Mouse (Mus musculus): ENCODE measurements at regions not wholly inside any gene's neighbourhood (a gene's known extent, or its start where the extent isn't known, plus 50 kb on each side); places are given as distances from the start of the nearest gene placed in this dataset.
A peak's percentile ranks its signal among the peaks of the same experiment; 100 is the strongest.

DNA sequence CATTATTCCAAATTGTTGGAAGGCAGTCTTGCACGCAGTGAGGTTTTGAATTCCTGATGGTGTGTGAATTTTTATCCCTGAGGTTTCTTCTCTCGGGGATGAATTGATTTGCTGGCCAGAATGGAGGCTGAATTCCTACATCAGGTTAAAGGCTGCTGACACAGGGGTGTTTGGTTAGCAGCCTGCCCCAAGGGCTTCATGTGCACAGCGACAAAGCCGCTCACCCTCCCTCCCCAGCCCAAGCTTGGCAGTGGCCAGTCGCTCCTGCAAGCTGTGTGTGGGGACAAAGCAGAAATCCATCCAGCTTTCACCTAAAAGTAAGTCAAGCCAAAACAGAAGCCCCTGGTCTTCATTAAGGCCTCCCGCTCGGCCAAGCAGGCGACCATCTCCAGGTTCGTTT lies 151.4 kb upstream of the Eomes start:
- DNase-seq: no peak

DNA sequence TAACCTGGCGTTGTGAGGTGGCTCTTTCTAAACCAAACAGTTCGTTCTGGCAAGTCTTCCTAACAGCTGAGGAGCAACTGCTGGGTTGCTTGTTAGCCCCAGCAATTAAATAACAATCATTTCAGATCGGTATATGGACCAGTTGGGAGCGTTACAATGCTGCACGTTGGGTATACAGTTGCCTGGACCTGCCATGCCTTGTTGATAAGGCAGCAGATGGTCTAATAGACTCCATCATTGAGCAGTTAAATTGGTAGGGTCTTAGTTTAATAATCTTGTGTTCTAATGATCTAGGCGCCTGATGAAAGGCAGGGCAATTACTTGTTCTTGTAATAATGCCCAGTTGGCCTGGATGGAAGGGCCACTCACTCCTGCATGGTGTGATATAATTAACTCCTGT lies 150.1 kb upstream of the Eomes start:
- DNase-seq: no peak

DNA sequence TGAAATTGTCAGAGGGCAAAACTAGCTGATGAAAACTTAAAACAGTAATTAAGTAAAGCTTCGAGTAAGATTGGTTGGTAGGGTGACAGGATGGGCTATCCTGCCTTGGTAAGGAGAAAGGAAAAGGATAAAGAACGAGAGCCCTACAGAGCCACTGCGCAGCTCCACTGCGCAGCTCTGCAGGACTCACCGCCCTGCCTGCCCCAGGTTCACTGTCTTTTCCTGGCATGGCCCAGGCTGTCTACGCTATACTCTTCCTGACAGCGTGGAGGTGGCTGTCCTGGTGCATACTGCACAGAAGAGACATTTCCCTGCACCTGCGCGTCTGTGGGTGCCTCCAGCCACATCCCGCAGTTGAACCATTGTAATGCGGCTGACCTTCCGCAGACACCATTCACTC lies 136.6 kb upstream of the Eomes start:
- peak; percentile 26 to 54 for DNase-seq

DNA sequence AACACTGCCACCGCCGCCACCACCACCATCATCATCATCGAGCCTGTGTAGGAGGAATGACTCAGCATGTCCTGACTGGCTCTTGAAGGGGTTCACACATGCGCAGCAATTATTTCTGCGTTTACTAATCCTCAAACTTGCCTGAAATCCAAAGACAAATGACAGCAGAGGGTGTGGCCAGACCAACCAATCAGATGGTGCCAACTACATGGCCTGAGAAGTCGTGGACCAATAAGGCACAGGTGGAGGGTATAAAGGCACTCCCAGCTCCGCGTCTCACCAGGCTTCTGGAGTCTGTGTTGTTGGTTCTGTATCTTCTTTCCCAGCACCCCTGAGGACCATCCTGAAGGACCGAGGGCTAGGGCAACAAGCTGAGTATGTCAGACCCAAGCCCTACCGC lies 123.1 kb upstream of the Eomes start:
- DNase-seq: no peak

DNA sequence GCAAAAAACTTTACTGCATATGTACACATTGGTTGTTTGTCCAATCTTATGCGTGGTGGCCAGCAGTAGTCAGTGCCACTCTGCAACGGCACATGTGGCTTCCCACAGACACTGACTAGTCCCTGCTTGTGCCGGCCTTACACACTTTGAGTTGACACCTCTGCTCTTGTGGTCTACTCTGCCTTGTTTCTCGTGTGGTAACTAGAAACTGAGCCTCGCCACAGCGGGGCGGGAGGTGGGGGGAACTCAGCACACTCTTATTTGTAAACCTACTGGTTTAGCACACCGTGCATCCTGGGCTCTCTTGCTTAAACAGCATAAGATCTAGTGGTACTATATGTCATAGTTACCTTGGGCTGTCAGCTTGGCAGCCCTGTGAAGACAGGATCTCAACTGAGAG lies 120.6 kb upstream of the Eomes start:
- no peak for DNase-seq

DNA sequence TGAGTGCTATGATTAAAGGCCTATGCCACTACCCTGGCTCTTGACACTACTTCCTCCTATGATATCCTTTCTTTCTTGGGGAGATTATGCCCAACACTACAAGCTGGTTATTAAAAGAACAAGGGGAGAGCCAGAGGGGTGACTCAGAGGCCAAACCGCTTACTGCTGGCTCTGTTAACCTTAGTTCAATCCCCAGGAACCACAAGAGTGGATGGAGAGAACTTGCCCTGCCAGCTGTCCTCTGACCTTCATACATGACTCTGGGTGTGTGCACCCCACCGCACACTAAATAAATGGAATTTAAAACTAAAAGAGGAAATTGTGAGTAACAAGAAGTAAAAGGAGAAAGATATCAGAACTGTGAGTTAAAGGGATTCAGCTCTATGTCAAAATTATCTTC lies 114.1 kb upstream of the Eomes start:
- DNase-seq: no peak

DNA sequence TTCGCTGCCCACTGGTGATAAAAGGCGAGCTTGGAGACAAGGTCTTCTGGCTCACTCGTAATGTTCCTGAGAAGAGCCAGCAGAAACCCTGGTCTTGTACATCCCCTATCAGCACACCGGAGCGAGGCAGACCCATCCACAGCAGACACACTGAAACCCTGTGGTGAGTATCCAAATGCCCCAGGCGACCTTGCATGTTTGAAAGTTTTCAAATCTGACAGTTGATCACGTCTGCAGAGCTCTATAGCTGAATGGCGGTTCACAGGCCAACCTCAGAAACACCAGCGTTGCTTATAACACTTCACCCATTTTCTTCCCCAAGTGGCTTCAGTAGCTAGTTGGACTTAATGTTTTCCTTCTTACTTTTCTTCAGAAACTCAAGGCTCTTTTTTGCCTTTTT lies 112.6 kb upstream of the Eomes start:
- DNase-seq: no peak

DNA sequence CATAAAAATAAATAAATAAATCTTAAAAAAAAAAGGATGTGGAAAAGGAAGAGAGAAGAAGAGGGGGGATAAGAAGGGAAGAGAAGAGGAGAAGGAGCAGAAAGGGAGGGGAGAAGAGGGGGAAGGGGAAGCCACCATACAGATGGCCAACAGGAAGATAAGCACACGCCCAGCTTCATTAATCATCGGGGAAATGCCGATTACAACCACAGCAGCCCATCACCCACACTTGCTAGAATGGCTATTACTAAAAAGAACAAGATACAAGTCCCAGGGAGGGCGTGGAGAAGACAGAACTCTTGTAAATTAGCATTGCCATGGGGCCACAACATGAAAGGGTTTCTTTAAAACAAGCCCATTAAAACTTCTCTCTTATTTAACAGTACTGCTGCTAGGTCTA lies 110.7 kb upstream of the Eomes start:
- DNase-seq: no peak

DNA sequence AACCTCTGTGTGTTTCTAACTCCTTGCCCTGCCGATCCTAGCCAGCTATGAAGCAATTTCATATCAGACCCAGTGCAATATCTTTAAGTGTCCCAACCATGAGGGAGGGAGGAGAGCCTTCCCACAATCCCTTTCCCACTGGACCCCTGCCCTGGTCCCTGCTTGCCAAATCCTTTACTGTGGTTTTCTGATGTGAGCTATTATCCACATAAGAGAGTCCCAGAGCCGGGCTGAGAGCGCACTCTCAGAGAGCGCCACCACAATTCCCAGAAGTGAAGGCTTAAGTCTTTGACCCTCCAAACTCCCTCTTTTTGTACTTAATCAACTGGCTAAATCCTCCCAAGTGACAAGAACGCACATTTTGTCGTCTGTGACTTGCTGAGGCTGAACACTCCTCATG lies 107.4 kb upstream of the Eomes start:
- no peak for DNase-seq

DNA sequence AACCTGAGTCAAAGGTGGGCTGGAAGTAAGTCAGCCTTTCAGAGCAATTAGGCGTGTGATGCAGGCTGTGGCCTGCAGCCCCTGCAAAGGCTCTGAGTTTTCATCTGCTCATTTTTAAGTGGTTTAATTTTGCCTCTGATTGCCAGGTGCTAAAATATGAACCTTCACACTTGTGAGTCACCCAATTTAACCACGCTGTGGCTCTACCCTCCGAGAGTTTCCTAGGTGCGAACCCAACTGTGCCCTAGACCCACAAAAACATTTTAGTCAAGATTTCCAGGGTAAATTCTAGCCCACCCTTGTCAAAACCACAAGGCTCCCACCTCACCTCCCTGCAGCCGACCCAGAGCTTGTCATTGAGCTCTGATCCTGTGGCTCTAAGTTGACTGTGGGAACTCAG lies 103.3 kb upstream of the Eomes start:
- DNase-seq: no peak

DNA sequence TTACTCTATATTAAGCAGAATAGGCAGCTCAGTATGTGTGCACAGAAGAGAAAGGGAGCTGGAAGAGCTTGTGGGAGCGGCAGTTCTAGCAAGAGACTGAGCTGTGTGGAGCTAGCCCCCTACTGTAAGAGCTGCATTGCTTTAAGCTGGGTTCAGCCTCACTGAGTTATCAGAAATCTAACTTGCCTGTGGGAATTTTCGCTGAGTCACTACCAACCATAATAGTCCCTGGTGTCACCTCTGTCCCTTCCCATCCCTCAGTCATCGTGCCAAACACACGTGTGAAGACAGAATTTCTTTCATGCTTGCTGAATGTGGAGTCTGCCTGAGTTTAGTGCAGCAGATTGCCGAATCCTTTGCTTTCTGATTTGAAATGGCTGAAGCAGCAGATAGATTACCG lies 99.0 kb upstream of the Eomes start:
- no peak for DNase-seq

DNA sequence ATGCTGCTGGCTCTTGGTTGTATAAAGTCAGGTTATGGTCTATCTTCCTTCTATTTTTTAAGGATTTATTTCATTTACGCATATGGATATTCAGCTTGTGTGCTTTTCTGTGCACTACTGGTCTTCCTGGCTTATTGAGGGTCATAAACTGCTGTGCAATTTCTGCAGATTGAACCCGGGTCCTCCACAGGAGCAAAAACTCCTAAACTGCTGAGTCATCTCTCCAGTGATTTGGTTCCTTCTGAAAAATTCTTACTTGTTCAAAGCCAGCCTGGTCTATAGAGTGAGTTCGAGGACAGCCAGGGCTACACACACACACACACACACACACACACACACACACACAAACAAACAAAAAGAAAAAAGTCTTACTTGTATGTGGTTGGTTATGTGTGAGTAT lies 95.5 kb upstream of the Eomes start:
- DNase-seq: no peak

DNA sequence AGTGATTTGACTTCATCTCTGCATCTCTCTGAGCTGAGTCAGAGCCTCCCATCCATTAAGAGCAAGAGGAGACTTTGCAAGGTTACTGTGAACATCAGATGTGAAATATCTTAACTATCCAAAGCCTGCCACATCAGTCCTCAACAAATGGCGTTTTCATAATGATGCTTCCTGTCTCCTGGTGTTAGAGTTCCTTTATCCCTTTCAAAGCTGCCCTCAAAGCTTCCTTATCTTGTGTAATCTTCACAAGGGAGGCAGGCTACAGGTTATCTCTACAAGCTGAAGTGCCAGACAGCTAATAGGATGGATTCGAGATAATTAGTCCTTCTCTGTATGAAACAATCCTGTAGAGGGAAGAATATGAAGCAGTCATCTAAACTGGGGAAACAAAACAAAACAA lies 93.4 kb upstream of the Eomes start:
- DNase-seq: no peak

DNA sequence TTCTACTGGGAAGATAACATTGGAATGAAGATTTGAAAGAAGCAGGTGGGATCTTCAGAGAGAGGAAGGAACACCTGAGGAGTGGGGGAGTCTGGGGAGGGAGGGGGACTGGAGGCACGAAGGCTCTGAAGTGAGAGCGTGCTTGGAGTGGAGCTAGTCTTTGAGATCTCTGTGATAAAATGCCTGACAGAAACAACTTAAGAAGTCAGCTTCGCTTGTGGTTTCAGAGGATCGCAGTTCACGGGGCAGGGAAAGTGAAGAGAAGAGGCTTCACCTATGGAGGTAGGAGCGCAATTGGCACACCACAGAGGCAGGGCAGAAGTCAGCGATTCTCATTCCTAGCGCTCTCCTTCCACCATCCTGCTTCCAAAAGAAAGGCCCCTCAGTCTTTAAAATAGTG lies 90.4 kb upstream of the Eomes start:
- no peak for DNase-seq

DNA sequence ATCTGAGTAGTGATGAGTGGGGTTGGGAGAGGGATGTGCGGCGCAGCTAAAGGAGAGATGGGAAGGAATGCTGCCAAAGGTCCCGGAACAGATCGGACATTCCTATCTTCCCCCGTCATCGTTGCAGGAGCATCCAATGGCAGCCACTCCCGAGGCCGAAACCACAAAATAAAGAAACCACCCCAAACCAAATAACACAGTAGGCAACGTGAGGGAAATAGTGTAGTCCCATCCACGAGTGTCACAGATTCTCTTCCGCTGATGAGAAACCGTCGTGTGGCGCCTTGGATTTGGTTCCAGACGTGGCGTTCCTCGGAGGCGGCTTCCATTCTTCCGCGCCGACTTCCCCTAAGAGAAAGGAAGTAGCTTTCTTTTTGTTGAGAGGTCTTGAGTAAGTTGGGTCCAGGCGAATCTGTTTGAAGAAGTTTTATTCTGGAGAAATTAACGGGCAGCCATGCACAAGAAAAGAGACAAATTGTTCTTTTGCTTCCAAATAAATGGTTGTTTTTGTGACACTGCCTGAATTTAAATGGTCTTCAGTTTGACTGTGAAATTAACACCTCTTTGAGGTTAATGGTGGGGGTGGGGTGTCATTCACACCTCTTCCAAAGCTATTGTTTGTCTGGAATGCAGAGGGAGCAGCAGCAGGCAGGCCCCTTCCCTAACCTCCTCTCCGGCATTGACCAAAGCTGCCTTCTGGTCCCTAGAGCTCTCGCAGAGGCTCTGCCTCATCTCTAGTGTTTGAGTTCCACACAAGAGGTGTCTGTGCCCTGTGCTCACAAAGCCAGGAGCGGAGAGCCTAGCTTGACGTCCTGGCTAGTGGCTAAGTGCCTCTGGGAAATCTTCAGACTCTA lies 88.3 kb upstream of the Eomes start:
- DNase-seq: no peak

DNA sequence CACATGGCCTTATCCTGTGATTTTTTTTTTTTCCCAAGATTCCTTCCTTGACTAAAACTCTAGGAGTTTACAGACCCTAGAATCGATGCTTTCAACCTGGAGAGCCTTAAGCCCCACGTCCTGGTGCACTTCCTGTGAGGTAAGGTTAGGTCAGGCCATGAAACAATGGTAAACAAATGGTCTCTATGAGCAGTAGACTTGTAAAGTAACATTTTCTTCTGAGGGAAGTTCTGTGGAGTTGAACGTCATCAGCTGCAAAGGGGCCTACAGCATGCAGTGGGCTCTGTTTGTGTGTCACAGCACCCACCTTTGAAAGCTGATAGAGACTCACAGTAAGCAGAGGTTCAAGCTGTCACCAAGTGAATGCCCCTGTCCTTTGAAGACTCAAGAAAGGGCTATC lies 87.3 kb upstream of the Eomes start:
- no peak for DNase-seq

DNA sequence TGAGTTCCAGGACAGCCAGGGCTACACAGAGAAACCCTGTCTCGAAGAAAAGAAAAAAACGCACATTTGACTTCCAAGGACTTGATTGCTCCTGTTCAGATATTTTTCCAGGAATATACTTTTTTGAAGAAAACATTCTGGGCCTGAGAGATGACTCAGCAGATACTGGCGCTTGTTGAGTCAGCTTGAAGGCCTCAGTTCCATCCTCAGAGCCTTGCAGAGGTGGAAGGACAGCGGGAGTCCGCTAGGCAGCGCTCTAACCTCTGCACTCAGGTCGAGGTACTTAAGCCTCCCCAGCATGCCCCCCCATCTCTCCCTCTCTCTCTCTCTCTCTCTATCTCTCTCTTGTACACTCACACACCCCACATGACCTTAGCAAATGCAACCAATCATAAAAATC lies 86.3 kb upstream of the Eomes start:
- DNase-seq: no peak

DNA sequence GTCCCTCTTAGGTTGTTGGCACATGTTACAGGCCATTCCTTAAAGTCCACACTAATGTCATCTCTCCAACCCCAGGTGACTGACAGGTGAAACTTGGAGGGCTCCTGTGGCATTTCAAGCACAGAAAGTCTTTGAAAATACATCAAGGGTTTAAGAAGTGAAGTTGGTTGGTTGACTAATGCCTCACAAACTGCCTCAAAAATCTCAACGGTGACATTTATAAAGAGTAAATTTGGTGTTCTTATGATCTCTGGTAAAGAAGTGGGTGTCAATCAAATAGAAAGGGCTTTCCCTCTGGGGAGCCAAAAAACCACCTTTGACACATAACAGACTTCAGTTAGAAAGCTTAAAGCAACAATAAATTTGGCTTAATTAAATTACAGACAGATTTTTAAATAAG lies 85.2 kb upstream of the Eomes start:
- DNase-seq: no peak

DNA sequence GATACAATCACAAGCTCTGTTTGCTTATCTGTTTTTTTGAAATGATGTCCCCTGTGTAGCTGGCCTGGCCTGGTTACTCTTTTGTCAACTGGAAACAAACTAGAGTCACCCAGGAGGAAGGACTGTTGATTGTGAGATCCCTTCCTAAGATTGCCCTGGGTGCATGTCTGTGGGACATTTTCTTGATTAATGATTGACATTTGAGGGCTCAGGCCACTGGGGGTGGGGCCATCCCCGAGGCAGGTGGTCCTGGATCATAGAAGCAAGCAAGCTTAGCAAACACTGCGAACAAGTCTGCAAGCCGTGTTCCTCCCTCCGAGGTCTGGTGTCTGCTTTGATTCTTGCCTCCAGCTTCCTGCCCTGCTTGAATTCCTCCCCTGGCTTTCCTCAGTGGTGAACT lies 84.4 kb upstream of the Eomes start:
- no peak for DNase-seq

DNA sequence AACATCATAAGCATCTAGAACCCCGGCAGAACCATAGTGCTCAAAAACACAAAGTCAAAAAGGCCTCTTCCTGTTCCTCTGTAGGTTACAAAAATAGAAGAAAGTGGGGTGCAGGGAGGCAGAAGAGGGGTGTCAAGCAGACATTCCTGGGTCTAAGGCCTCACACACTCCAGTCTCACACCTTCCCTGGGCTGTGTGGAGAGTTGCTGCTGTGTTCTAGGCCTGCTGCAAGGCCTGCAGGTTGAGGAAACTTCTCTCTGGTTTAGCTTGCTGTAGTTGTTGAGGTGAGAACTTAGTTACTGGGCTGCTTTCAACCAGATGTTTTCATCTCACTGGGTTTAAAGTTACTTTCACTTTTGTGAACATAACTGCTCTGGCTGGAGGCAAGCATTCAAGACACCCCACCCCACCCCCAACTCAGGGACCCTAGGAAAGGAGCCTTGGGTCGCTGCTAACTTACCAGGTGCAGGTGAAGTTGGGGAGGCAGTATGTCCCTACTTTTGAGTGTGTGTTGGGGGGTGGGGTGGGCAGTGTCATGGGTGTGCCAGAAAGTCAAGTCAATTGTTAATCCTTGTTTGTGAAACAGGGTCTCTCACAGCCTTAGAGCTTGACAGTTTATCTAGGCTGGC lies 81.5 kb upstream of the Eomes start:
- DNase-seq: no peak

DNA sequence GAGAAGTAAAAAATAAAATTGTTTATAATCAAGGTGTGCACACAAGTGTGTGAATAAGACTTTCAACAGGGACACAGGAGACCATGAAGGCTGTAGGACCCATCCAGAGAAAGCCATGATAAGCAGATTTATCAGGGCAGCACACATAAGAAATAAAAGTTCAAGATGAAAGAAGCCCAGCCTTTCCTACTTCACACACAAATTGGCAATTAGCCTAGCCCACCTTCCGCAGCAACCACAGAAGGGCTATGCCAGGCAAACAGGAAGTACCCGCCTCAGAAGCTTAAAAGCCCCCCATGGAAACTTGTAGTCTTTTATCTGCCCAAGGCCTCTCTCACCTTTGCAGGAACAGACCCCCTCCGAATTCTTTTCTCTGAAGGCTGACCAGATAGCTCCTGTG lies 77.5 kb upstream of the Eomes start:
- no peak for DNase-seq

DNA sequence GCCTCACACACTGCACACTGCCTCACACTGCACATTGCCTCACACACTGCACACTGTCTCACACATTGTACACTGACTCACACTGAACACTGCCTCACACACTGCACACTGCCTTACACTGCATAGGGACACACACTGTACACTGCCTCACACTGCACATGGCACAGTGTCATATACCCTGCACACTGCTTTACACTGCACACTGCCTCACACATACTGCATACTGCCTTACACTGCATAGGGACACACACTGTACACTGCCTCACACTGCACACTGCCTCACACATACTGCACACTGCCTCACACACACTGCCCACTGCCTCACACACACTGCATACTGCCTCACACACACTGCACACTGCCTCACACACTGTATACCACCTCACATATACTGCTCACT lies 76.8 kb upstream of the Eomes start:
- no peak for DNase-seq

DNA sequence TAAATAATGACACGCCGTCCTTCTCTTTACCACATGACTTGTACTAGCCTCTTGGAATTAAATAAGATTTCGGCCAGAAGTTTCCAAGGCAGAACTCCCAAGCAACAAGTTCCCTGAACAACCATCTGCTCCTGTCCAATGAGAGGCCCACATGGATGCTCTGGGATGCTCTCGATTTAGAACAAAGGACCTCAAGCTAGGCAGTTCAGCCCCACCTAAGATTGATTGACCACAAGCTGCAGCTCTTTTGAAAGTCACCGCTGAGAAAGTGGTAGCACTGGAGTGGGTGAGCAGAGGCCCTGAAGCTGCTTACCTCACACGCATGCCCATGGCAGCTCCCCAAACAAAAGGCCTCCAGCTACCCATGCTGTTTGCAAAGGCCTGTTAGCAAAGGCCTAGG lies 73.1 kb upstream of the Eomes start:
- no peak for DNase-seq

DNA sequence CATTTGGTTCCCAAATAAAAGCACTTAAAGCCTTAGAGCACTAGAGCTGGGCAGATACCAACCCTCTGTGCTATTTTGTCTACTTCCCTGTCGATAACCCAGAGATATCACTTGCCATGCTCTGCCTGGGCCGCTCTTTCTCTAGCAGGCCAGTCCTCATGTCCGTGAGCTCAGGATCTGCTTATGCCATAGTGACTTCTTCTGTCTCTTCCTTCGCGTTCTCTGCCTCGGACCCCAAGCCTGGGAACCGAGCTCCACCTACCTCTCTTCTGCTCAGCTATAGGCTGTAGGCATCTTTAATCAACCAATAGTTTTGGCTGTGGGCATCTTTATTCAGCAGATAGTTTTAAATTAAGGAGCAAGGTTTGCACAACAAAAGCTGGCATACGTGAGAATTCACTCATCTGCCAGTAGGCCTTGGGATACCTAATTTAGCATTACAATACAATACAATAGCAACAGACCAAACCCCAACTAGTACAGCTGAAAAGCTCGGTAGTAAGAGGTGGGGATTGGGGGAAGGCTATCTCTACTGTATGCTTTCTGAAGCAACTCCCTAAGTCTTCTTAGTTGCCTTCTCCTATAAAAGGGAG lies 72.0 kb upstream of the Eomes start:
- DNase-seq: no peak

DNA sequence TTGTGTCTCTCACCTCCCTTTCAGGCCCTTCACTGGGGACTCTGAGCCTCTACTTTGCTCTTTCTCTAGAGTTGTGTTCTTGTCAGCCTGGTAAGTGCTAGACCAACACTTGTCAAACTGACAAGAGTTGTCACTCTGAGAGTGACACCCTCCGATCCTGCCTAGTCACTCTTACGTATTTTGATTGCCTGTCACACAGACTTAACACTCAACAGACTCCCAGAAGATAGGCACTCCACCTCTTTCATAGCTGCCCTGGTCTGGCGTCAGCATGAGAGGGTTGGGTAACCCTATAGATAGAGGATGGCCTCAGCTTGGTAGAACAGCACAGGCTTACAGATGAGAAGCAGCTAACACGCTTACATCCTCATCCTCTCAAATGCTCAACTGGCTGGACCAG lies 62.0 kb upstream of the Eomes start:
- no peak for DNase-seq
